Mouse (Mus musculus) ES-E14 (cell line): ENCODE results near the gene Mef2c.

ENCODE experiments used
- CHD2 ChIP-seq: IDR thresholded peaks from 2 replicates; pipeline ENCODE4 v1.6.1; 2014; ENCODE audit warnings: mild to moderate bottlenecking, low read depth, low read length, inconsistent platforms
- HCFC1 ChIP-seq: IDR thresholded peaks from 2 replicates; pipeline ENCODE4 v1.6.1; 2012; ENCODE audit warnings: low read length, inconsistent platforms, borderline replicate concordance; ENCODE audit not compliant: insufficient read depth
- ZC3H11A ChIP-seq: IDR thresholded peaks from 2 replicates; pipeline ENCODE4 v1.6.1; 2012; ENCODE audit warnings: low read depth, mild to moderate bottlenecking, inconsistent platforms, low read length, borderline replicate concordance

- no peak for TF ChIP-seq ZC3H11A
- no peak for TF ChIP-seq CHD2
- TF ChIP-seq HCFC1: no peak
Observed at GRCm38 (mm10) chr13:83596989-83597738, 93.3 kb downstream of the Mef2c start.
